Mouse (Mus musculus): ENCODE results near the gene Aoc3.
"Not testable (repeated sequence)": the region's sequence is repeated elsewhere in the genome, so short reads cannot be mapped to it uniquely, and the experiment has no call there.

The Aoc3 gene

DNA sequence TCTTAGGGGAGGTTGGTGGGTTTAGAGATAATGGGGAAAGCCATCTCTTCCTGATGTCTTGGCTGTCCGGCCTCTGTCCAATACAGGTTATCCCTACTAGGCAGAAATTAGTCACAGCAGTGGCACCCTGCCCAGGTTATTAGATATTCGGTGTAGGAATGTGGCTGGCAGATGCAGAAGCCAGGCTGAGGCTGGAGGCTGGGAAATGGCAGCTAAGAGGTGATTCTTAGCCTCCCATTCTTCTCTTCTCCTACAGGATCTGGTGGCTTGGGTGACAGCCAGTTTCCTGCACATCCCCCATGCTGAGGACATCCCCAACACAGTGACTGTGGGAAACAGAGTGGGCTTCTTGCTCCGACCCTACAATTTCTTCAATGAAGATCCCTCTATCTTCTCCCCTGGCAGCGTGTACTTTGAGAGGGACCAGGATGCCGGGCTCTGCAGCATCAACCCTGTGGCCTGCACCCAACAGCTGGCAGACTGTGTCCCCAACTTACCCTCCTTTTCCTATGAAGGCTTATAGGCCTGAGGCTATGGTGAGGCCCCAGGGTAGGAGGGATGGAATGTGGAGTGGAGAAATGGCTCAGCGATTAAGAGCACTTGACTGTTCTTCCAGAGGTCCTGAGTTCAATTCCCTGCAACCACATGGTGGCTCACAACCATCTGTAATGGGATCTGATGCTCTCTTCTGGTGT, 1.3 kb upstream of the Aoc3 start:
- DNase-seq = peak; percentile 65

DNA sequence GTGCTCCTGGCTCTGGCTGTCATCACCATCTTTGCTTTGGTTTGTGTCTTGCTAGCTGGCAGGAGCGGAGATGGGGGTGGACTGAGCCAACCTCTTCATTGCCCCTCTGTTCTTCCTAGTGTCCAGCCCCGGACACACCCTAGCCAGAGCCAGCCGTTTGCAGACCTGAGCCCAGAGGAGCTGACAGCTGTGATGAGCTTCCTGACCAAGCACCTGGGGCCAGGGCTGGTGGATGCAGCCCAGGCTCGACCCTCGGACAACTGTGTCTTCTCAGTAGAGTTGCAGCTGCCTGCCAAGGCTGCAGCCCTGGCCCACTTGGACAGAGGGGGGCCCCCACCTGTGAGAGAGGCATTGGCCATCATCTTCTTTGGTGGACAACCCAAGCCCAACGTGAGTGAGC, 556 bp downstream of the Aoc3 start:
- not testable (repeated sequence) for DNase-seq

DNA sequence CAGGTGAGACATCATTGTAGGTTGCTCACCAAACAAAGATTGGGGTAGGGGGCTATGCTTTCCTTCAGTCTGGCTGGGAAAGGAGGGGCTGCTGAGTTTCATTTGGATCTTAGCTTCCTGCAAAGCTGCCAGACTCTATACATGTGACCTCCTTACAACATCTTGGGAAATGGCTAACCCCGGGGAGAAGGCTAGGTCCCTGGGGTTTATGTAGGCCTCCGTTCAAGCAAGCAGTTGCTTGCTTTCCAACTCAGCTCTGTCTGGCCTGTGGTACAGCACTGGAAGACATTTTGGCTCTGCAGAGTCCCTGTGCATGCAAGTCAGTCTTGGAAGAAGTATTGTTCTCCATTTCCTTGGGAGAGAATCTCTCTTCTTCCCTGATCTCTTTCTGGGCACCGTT, 2.1 kb downstream of the Aoc3 start:
- DNase-seq = no peak

DNA sequence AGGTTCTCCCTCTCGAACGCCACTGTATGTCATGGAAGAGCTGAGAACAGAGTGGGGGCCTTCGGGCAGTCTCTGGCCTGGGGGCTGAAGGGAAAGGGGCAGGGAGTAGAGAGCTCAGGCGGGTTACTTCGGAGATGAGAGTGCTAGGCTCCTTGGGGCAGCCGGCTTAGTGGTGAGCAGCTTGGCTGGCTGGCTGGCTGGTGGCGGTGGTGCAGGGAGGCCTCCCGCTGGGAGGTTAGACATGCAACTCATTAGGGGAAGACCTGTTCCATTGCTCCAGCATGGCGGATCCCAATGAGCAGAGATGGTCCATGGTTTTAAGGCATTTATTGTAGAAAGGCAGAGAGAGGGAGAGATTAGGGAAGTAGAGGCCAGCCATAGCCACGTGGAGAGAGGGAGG, 3.6 kb downstream of the Aoc3 start:
- DNase-seq = no peak

DNA sequence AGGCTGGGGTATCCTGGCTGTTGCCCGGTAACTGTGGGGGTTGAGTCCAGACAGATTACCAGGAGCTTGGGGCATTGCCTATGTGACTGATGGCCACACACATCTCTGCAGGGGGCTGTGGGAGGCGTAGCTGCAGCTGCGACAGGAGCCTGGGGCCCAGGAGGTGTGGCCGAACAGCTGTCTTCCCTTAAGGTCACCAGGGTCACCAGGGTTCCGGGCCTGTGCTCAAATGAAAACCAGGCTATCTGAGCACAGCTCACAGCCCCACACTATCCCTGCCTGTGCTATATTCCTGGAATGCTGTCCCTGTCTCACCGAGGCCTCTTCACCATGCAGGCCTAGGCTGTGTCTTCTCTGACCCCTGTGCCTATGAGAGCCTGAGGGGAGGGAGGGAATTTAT, 4.1 kb downstream of the Aoc3 start:
- no peak for DNase-seq

DNA sequence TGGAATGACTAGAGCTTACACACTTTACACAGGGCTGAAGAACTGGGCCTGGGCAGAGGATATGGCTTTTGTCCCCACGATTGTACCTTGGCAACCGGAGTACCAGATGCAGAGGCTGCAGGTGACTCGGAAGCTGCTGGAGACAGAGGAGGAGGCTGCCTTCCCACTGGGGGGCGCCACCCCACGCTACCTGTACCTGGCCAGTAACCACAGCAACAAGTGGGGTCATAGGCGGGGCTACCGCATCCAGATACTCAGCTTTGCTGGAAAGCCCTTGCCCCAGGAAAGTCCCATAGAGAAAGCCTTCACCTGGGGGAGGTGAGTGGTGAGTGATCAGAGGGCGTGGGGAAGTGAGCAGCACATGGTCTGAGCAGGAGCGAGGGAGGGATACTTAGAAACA, 5.3 kb downstream of the Aoc3 start:
- DNase-seq = no peak

DNA sequence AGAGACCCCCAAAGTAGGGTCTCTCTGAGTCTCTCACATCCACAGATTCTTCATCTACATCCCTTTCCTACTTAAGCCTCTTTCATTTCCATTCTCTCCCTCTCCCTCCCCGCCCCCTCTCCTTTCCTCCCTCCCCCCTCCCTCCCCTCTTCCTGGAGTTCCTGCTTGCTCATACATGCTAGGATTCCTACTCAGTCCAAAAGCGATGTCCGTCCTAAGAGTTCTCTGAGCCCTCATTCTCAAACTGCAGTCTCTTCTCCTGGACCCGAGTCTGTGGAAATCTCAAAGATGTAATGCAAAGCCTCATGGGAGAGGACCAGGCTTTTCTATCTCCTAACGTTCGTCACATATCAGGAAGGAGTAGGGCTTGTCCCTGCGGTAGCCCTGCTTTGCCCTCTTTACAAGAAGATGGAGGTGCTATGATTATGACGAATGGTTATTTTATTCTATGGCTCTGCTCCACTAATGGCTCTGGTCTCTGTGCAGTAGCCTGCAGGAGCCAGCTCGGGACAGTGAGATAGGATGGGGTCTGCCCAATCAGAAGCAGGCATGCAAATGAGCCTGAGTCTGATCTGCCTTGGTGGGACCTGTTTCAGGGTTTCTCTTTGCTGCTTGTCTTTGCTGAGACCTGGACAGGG, 7.8 kb downstream of the Aoc3 start:
- DNase-seq = no peak

DNA sequence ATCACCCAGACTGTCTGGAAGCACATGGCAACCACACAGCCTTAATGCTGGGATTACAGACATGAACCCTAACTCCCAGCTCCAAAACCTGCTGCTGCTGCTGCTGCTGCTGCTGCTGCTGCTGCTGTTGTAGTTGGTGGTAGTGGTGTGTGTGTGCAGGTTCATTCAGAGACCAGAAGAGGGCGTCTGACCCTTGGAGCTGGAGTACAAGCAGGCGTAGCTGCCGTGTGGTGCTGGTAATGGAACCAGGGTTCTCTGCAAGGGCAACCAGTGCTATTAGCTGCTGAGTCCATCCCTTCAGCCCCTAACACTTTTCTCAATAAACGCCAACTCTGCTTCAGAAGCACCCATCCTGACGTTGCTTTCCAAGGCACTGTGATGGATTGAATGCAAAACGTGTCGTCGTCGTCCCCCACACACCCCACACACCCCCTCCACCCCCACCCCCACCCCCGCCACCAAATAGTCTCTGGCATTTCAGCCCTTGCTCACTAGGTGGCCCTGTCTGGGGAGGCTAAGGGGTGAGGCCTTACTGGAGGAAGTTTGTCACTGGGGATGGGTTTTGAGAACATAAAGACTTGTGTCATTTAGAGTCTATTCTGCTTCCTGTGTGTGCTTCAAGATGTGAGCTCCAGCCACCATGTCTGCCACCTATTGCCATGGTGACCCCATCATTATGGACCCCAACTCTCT, 16.8 kb downstream of the Aoc3 start:
- DNase-seq = no peak

DNA sequence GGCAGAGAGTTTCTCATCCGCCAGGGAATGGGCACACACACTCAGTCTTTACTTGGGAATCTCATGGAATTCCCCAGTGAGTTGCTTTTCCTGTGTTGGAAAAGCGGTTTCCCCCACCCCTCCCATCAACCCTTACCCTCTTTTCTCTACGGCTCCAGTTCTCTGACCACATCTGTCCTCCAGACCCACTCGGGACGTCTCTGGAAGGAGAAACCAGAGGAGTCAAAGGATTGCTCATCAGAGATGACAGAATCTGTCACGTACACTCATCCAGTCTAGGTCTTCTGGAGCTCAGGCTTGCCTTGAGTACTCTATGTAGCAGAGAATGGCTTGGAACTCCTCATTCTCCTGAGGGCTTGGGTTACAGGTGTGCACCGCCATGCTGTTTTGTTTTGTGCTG, 18.4 kb downstream of the Aoc3 start:
- DNase-seq = no peak

DNA sequence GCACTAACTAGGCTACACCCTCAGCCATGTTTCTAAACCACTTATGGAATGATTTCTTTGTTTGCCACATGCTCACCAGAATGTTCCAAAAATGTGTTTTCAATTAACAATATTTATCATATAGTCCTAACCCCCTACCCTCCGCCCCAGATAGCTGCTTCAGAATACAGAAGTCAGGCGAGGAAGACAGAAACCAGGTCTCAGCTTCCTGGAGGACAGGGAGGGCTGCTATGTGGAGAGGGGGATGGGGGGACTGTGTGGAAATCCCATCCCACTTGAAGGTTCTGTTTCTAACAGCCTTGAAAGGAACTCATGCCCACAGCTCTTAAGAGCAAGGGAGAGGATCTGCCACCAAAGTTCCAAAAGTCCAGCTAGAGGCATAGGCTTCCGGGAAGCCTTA, 18.8 kb downstream of the Aoc3 start:
- no peak for DNase-seq

DNA sequence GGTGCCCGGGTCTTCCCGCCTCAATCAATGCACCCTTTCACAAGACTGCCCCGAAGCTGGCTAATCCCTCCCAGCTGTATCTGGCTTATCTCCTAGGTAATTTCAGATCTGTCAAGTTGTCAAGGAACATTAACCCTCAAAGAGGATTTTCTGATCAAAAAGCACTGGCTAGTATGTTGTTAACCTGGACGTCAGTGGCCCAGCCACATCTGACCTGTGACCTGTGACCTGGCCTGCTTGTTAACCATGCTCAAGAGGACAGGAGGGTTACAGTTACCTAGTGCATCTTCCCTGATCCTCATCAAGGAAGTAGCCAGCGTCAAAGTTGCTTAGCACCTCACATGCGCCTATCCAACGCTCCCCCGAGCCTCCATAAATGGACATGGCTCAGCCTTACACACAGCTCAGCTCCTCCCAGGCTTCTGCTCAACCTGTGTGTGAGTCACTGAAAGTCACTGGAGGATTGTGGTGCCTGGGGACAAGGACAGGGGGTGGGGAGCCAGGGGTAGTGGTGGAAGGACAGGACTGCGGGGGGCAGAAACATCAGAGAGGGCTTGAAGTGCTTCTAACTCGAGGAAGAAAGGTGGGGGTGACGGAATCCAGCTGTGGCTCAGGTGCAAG, 20.8 kb downstream of the Aoc3 start:
- DNase-seq = no peak

DNA sequence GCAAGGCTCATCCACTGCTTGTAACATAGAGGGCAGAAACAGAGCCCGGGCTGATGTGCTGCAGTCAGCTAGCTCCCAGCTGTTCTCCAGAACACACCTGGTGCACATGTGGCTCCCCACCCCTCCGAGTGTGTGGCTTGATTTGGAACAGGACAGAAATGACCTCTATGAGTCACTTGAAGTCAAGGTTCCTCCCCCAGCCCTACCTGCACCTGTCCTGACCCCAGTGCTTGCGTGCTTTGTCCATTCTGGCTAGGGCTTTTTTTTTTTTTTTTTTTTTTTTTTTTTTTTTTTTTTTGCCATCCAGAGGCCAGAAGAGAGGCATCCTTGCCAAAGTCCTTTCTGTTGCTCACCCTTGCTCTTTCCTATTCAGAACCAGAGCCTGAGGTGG, 21.3 kb downstream of the Aoc3 start:
- no peak for DNase-seq

DNA sequence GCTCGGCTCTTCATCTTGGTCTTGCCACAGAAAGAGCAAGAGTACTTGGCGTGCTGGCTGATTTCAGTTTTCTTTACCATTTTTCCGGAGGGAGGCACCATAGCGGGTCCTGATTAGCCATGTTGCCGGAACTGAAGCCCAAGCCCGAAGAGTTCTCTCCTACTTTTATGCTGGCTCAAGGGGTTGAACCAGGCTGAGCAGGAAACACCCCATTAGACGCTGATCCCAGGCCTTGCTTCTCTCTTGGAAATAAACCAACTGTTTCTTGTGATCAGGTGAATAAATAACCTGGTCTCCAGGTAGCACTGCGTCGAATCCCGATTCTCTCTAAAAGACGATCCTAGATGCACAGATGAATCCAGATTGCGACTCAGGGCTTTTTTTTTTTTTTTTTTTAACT, 23.0 kb downstream of the Aoc3 start:
- DNase-seq = no peak

DNA sequence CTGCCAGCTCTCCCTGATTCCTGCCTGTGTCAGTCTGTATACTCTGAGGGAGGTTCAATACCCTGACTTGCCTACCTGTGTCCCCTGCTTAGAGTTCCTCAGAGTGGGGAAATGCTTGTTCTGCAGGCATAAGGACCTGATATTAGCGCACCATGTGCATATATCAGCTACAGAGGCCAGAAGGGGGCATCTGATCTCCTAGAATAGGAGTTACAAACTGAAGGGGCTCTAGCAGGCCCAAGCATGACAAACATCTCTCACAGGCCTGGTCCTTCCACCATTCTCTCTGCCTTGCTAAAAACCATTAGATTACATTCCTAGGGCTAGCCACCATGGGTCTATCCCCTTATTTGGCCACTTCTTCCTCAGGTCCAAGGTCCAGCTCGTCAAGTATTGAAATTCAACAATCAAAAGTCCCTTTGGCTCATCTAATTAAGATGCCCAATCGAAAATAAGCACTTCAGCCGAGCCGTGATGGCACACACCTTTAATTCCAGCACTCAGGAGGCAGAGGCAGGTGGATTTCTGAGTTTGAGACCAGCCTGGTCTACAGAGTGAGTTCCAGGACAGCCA, 24.1 kb downstream of the Aoc3 start:
- DNase-seq = no peak

DNA sequence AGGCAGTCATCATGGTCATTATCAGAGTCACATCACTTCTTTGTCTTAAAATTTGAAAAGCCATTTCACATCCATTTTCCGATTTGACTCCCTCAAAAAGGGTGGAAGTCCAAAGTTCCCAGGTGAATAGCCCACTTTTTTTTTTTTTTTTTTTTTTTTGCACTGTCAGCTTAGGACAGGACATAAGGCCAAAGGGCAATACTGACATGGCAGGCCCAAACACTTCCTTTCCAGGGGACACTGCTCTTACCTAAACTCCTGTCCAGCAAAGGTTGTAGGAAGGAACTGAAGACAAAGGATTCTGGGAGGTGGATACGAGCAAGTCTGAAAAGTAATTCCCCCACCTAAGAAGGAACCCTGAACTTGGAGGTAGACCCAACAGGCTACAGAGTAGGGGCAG, 25.5 kb downstream of the Aoc3 start:
- DNase-seq = no peak

DNA sequence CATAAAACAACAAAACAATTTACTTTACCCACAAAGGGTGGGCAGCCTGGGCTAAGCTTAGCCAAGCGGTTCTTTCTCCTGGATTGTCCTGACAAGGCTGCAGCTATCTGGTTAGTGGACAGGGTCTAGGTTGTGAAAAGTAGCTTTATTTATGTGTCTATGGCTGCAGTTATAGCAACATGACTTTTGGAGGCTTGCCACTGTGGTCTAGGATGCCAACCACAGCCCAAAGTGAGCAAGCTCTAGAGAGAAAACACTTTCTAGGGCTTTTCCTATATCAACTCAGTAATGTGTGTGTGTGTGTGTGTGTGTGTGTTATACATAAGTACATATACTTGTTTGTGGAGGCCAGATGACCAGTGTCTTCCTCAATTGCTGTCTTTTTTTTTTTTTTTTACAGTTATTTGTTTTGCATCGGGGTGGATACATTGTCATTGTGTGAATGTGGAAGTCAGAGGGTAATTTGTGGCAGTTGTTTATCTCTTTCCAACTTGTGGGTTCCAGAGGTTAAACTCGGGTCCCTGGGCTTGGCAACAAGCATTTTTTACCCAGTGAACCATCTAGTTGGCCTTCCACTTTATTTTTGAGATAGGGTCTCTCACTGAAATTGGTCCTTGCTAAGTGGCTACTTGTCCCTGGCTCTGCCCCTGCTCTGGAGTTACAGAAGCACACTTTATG, 27.2 kb downstream of the Aoc3 start:
- DNase-seq = no peak

DNA sequence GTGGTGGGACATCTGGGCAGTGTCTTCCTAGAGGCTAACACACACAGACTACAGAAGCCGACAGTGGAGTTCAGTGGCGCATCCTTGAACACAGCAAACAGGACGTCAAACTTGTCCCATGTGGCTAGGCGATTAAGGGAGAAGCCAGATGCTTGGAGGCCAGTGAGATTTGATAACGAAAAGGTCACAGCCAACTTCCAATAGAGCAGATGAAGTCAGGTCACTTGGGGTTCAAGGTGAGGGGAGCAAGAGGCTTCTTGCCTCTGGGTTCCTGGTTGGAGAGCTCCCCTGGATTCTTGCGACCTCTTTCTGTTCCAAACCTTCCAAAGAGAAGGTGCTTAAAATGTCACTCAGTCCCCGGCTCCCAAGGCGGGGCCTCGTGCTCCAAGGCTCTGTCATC, 29.4 kb downstream of the Aoc3 start:
- no peak for DNase-seq

DNA sequence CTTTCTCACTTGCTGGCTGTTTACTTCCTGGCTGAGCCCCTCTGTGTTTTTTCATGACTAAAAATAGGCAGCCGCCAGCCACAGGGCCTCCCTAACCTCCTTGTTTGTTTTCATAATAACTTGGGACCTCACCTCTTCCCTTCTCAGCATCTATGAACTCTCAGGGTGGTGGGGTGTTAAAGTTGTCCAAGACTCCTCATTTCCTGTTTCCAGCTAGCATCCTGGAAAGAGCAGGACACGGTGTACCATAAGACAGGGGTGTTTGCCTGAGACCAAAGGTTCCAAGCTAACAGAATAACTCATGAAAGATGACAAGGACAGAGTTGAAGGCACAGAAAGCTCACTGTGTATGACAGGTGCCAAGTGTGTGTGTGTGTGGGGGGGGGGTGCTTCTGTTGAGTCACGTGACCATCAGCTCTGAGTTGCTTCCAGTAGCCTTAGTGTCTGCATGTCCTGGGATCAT, 30.3 kb downstream of the Aoc3 start:
- DNase-seq = no peak

DNA sequence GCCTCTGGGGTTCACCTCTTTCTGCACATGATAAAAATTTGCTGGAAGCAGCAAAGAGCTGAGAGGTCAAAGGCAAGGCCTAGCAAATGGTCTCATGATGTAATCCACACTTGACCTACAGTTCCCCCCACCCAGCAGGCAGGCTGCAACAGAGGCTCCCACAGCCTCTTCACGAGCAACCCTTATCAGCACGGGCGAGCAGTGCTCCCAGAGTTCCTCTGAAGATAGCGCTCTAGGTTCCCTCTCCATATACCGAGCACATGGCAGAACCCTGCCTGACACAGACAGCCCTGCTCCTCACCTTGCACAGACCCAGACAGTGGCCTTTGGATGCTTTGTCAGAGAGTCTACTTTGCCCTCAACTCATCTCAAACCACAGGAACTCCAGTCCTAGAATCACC, 34.1 kb downstream of the Aoc3 start:
- no peak for DNase-seq

DNA sequence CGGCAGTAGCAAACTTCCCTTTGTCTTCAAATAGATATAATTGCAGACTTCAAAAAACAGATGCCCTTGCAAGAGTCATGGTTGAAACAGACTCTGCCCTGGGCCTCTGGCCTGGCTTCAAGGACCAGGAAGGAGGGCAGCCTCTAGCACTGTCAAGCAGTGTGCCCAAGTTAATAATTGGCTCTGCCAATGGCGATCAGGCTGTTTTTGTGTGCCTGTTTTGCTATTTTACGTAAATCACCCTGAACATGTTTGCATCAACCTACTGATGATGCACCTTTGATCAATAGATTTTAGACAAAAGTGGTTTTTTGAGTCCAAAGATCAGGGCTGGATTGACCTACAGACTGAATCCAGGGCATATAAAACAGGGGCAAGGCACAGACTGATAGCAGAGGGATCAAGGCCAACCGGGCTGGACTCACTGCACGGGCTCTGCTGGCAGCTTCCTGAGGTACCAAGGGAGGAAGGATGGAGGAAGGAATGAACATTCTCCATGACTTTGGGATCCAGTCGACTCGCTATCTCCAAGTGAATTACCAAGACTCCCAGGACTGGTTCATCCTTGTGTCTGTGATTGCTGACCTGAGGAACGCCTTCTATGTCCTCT, 37.0 kb downstream of the Aoc3 start, which contains the start of gene G6pc:
Gene G6pc (plus strand): TSS at position 236 of the 610 bp plus-strand sequence.
- DNase-seq = no peak

DNA sequence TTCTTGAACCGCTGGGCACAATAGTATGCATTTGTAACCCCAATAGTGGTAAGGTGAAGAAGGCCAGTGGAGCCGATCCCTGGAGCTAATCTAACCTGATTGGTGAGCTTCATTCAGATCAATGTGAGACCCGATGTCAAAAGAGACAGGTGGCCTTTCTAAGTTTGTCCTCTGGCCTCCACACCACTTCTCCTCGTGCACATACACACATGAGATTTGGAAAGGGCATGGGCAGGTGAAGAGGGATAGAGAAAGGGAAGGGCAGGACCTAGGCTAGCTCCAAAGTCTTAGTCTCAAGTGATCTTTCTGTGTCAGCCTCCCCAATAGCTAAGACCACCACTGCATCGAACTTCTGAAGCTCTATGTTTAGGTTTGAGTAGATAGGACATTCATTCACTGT, 39.7 kb downstream of the Aoc3 start:
- DNase-seq = no peak

DNA sequence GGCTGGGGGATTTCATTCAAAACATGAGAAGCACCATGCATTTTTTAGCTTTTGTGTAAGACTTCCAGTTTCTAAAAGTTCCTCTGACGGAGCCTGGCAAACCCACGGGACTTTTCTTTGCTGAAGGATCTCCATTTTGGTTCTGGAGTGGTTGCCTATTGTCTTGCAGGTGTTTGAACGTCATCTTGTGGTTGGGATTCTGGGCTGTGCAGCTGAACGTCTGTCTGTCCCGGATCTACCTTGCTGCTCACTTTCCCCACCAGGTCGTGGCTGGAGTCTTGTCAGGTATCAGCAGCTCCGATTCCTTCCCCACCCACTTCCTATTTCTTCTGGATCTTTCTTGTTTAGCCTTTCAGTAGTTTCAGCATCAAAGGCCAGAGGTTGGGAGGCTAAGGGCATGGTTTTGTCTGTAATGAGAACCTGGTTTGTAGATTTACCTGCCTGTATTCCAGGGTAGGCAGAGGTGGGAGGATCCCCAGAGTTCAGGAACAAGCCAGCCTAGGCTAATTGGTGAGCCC, 44.1 kb downstream of the Aoc3 start:
- no peak for DNase-seq

All from layer of hippocampus, adult 9-11 months (tissue).